Mouse (Mus musculus) kidney, adult 2 months (tissue): ENCODE results near the gene Ccdc103.

Experiments
- CTCF ChIP-seq: fragments of 200-500 bp; conservative IDR thresholded peaks from 2 replicates; pipeline ENCODE4 v1.5.1; 2011; ENCODE audit warnings: low read depth, mild to moderate bottlenecking, control low read depth, low read length, moderate library complexity, mixed read lengths; ENCODE audit not compliant: insufficient read depth, insufficient read length
- POLR2A ChIP-seq: fragments of 200-500 bp; IDR thresholded peaks from one replicate; pipeline ENCODE4 v1.6.1; 2011; ENCODE audit warnings: low read depth, low read length, control low read depth

DNA sequence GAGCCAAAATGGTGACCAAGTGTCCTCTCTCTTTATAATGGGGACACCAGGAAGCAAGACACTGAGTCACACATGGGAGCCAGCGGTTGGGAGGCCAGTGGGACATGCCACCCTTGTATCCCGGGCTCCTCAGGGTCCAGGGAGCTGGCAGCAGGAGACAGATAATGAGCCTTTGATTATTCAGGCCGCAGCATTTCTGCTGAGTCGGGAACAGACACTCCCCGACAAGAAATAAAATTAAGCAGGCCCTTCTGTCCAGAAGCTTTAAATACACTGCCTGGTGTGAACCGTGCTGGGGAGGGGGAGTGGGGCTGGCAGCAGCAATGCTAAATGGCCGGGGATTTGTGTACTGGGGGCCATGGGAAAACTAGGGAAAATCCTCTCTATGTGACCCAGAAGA is 30.4 kb downstream of the Ccdc103 start:
- TF ChIP-seq POLR2A (no peak), CTCF (no peak)
